Mouse (Mus musculus) lung, adult 2 months (tissue): ENCODE data around the gene Xxylt1.

Experiments
- CTCF ChIP-seq: fragments of 200-500 bp; IDR thresholded peaks from 2 replicates; pipeline ENCODE4 v1.5.1; 2011; ENCODE audit warnings: mild to moderate bottlenecking, low read length, control low read depth; ENCODE audit not compliant: insufficient read depth
- POLR2A ChIP-seq: fragments of 200-500 bp; IDR thresholded peaks from 2 replicates; pipeline ENCODE4 v1.6.1; 2011; ENCODE audit warnings: low read depth, mild to moderate bottlenecking, control low read depth, low read length, borderline replicate concordance; ENCODE audit errors: extremely low read depth

- TF ChIP-seq POLR2A (no peak), CTCF (no peak)
These were observed 21.0 kb downstream of the Xxylt1 start for GRCm38 (mm10) chr16:31060226-31060625.
